Mouse (Mus musculus): Measurements from ENCODE around the gene Osbpl5. TPM values are rescaled to one million over a fixed set of nuclear protein-coding genes. Genes with fewer than 3 reads are reported as not detected.
"Not testable (repeated sequence)": the region's sequence is repeated elsewhere in the genome, so short reads cannot be mapped to it uniquely, and the experiment has no call there.

The Osbpl5 gene
- polyA plus RNA-seq, 1 experiment, result 36.2 TPM

DNA sequence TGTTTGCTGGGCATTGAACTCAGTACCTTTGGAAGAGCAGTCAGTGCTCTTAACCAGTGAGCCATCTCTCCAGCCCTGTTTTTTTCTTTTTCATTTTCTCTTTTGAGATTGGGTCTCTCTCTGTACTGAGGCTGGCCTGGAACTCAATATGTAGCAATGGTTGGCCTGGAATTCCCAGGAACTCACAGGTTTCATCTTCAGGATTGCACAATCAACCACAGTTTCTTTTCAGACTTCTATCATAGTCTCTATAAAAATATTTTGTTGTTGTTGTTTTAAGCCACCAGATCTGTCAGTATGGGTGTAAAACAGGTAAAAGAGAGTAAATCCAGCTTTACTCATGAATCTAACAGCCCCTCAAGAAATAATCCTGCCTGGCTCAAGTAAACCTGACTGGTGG is 96.0 kb downstream of the Osbpl5 start:
- no peak for DNase-seq (ENCODE audit: extremely low spot score in 1 of 2, low spot score in 1 of 2)

GRCm38 (mm10) chr7:143649769-143650346 is 106.9 kb downstream of the Osbpl5 start:
- not testable (repeated sequence) for DNase-seq (ENCODE audit: extremely low spot score in 1 of 2, low spot score in 1 of 2)

DNA sequence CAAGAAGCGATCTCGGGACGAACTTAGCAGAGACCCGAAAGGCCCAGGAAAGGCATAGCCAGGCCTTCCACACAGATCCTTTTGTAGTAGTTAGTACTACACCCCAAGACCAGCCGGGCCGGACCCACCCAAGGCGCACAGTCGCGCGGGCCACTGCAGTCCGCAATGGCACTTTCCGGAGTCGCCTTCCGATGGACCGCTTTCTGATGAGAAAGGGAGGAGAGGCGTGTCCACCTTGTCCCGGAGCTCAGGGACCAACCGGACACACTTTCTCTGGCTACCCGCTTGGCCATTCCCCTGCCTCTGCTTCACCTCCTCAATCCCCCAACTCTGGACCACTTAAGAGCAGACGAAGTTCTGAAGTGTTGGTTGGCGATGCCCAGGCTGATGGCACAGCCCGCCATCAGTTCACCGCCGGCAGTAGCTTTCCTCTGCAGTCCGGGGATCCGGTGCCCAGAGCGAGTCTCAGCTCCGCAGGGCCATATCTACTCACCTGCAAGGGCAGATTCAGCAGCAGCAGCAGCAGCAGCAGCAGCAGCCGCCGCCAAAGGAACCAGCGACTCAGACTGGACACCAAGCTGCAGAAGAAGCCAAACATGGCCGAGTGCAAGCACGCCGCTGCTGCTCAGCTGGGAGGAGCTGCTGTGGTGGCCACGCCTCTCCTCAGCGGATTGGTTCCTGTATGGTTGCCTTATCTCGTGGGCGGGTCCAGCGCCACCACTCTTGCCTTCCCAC is 107.6 kb downstream of the Osbpl5 start, which contains the start of gene Tnfrsf22:
TSS of gene Tnfrsf22 (minus strand) at position 628 of the 735 bp plus-strand sequence.
- DNase-seq (ENCODE audit: extremely low spot score in 1 of 2, low spot score in 1 of 2), result peak; percentile 37 to 78

DNA sequence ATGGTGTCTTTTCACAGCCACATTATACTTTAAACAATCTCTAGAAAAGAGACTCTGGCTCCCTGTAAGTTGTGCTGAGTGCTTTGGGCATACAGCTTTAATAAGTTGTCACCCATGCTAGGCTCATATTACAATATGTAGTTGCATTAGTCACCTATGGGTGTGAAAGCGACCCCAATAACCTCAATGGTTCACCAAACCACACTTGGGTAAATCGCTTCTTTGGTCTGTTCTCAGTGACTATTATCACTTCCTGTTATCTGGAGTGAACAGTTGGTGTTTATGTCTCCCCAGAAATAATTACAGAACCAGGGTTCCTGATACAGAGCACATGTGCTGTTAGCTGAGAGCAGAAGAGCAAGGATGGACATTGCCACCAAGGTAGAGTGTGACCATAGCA is 112.8 kb downstream of the Osbpl5 start:
- DNase-seq (ENCODE audit: extremely low spot score in 1 of 2, low spot score in 1 of 2), result not testable (repeated sequence)

Other genes with a start within 250 kb of the Osbpl5 start
- gene Nap1l4, start 207.9 kb downstream of the Osbpl5 start, polyA plus RNA-seq (2012; rRNA removed), result 127 and 139 TPM in 2 replicates
- gene Cars, start 156.9 kb downstream of the Osbpl5 start, polyA plus RNA-seq (2012; rRNA removed), result 50.6 and 51.8 TPM in 2 replicates
- 0.18 and 0.21 TPM in 2 replicates for gene Tnfrsf26, start 128.3 kb downstream of the Osbpl5 start, polyA plus RNA-seq (2012; rRNA removed)
- 4.1 and 4.6 TPM in 2 replicates for gene Tnfrsf22, start 107.3 kb downstream of the Osbpl5 start, polyA plus RNA-seq (2012; rRNA removed)
- 2.8 and 3.2 TPM in 2 replicates for gene Tnfrsf23, start 71.1 kb downstream of the Osbpl5 start, polyA plus RNA-seq (2012; rRNA removed)
- gene Mrgprg, start 10.0 kb upstream of the Osbpl5 start, polyA plus RNA-seq (2012; rRNA removed), result 0.29 and 0.36 TPM in 2 replicates
- 6.2 and 6.3 TPM in 2 replicates for gene Mrgpre, start 27.5 kb upstream of the Osbpl5 start, polyA plus RNA-seq (2012; rRNA removed)
- gene Nadsyn1, start 65.9 kb upstream of the Osbpl5 start, polyA plus RNA-seq (2012; rRNA removed), result 7.1 and 7.9 TPM in 2 replicates
- gene Dhcr7, start 66.2 kb upstream of the Osbpl5 start, polyA plus RNA-seq (2012; rRNA removed), result 55.5 and 58.7 TPM in 2 replicates
- gene Gm498, start 109.9 kb upstream of the Osbpl5 start, polyA plus RNA-seq (2012; rRNA removed), result not detected in 2 replicates
- 63.4 and 69.2 TPM in 2 replicates for gene Shank2, start 244.9 kb upstream of the Osbpl5 start, polyA plus RNA-seq (2012; rRNA removed)